Mouse (Mus musculus) inflammation-experienced regulatory T-cells (primary cell): ENCODE data around the gene Dock7. TPM values are rescaled to one million over a fixed set of nuclear protein-coding genes. Genes with fewer than 3 reads are reported as not detected.

Experiments
- polyA plus RNA-seq, 2 experiments: library from polyadenylated mRNA; unstranded; fragments of 100-300 nt; shearing (Covaris generic); gene quantifications; one replicate each; pipeline ENCODE4 v1.2.1; 2017

Gene Dock7
- 1 to 10 TPM in 1 of 2 experiments, under 1 TPM in 1; 0.83 to 4.3 TPM for polyA plus RNA-seq

GRCm38 (mm10) chr4:99120211-99121122, at the start of gene Dock7:
Gene Dock7, minus strand, starts transcription at chr4:99120915.

GRCm38 (mm10) chr4:99030686-99031085, 90.0 kb downstream of the Dock7 start, which contains the start of gene Angptl3:
Gene Angptl3, plus strand, starts transcription at chr4:99030954.

GRCm38 (mm10) chr4:98923568-98924070, 197.1 kb downstream of the Dock7 start, which contains the start of gene Usp1:
Gene Usp1, plus strand, starts transcription at chr4:98923810.

Other genes with a start within 250 kb of the Dock7 start
- gene Usp1, start 197.1 kb downstream of the Dock7 start, polyA plus RNA-seq, result 10 to 100 TPM; 61.3 to 78.2 TPM
- 1 to 10 TPM in 1 of 2 experiments, not detected in 1; 1.6 TPM for gene Angptl3, start 90.0 kb downstream of the Dock7 start, polyA plus RNA-seq
- gene Atg4c, start 73.0 kb upstream of the Dock7 start, polyA plus RNA-seq, result 1 to 10 TPM in 1 of 2 experiments, under 1 TPM in 1; 0.26 to 1.4 TPM
- gene Gm12689, start 175.0 kb upstream of the Dock7 start, polyA plus RNA-seq, result 1 to 10 TPM in 1 of 2 experiments, not detected in 1; 1.0 TPM